Mouse (Mus musculus): ENCODE results near the gene Tmem81. TPM values are rescaled to one million over a fixed set of nuclear protein-coding genes. Genes with fewer than 3 reads are reported as not detected.

Gene Tmem81
- polyA plus RNA-seq, 1 experiment from 2014 or later = 0.56 TPM

DNA sequence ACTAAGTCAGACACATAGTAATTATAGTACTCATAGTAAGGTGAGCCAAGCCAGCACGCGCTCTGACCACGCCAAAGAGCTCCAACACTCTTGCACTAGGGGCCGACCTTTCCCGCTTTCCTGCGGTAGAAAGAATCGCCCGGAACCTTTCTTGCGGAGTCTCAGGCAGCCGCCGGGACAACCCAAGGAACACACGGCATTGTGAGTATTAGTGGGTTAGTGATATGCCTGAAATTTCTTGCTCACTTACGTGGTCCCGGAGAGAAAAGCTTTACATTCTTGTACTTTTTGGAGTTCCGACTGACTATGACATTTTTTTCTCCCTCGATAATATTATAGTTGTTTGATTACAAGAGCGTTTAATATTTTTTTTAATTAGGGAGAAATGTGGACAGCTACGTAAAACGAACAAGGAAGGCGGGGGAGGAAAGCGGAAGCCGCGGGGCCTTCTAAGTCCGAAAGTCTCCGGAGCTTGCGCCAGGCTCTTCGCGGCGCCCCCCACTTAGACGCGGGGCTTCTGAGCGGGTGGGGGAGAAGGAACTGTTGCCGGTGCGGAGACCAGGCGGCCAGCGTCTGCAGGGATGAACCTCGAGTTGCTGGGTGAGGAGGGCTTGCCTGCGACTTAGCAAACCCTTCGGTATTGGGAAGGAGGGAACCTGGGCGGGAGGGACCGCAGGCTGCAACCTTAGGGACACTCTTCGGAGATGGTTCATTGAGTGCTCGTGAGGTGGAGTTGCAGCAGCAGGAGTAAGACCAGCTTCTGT is 28.9 kb upstream of the Tmem81 start, which contains the start of gene Rbbp5:
TSS of gene Rbbp5 (plus strand) at position 438 of the 764 bp plus-strand sequence.
- Histone ChIP-seq H3K4me3 (ENCODE audit: low read length) (peak within 1 kb of the TSS; percentile 69), H3K4me2 (ENCODE audit: low read length) (peak within 1 kb of the TSS; percentile 85), H3K9ac (ENCODE audit: low read depth, low read length) (peak within 1 kb of the TSS; percentile 82), H3K4me1 (ENCODE audit: control insufficient read depth, insufficient read depth, low read depth, low read length) (peaks cover 24% of the 10 kb centered on the region), H3K9me3 (ENCODE audit: control insufficient read depth, low read length) (no peaks in the 10 kb centered on the region), H3K36me3 (ENCODE audit: control insufficient read depth, insufficient read depth, low read length) (no peaks in the 10 kb centered on the region), H3K27me3 (replicated peaks; ENCODE audit: control insufficient read depth, insufficient read depth, low read length) (no peaks in the 10 kb centered on the region), H3K27ac (ENCODE audit: low read depth, low read length) (peak within 1 kb of the TSS; percentile 78)
- under 1% methylated on average over 43 of the region's 43 CpGs for WGBS
- peak; percentile 95 for ATAC-seq

- 88% methylated on average over 1 of the region's 1 CpGs for WGBS
- no peak for ATAC-seq
- no peak overlapping the region for H3K4me3 ChIP-seq (ENCODE audit: low read length)
Measured at GRCm38 (mm10) chr1:132479438-132479837, 26.6 kb upstream of the Tmem81 start.

GRCm38 (mm10) chr1:132481619-132482018 is 24.4 kb upstream of the Tmem81 start:
- H3K36me3 ChIP-seq (ENCODE audit: control insufficient read depth, insufficient read depth, low read length) = 0 out of 2 replicates have a peak, but pooled peaks cover 2% of the 10 kb centered on the region
- 98% methylated on average over 2 of the region's 2 CpGs for WGBS
- no peak overlapping the region for H3K4me3 ChIP-seq (ENCODE audit: low read length)
- H3K4me1 ChIP-seq (ENCODE audit: control insufficient read depth, insufficient read depth, low read depth, low read length) = peaks cover 15% of the 10 kb centered on the region
- no peaks in the 10 kb centered on the region for H3K9me3 ChIP-seq (ENCODE audit: control insufficient read depth, low read length)
- no peak overlapping the region for H3K9ac ChIP-seq (ENCODE audit: low read depth, low read length)
- ATAC-seq = no peak
- no peak overlapping the region for H3K4me2 ChIP-seq (ENCODE audit: low read length)
- H3K27ac ChIP-seq (ENCODE audit: low read depth, low read length) = no peak overlapping the region
- no peaks in the 10 kb centered on the region for H3K27me3 ChIP-seq (replicated peaks; ENCODE audit: control insufficient read depth, insufficient read depth, low read length)

More at GRCm38 (mm10) chr1:132479438-132479837, 26.6 kb upstream of the Tmem81 start:
- H3K9me3 ChIP-seq (ENCODE audit: control insufficient read depth, low read length) = no peaks in the 10 kb centered on the region
- H3K4me2 ChIP-seq (ENCODE audit: low read length) = no peak overlapping the region
- H3K27me3 ChIP-seq (replicated peaks; ENCODE audit: control insufficient read depth, insufficient read depth, low read length) = no peaks in the 10 kb centered on the region
- H3K4me1 ChIP-seq (ENCODE audit: control insufficient read depth, insufficient read depth, low read depth, low read length) = peaks cover 24% of the 10 kb centered on the region
- H3K36me3 ChIP-seq (ENCODE audit: control insufficient read depth, insufficient read depth, low read length) = no peaks in the 10 kb centered on the region
- no peak overlapping the region for H3K9ac ChIP-seq (ENCODE audit: low read depth, low read length)
- no peak overlapping the region for H3K27ac ChIP-seq (ENCODE audit: low read depth, low read length)

DNA sequence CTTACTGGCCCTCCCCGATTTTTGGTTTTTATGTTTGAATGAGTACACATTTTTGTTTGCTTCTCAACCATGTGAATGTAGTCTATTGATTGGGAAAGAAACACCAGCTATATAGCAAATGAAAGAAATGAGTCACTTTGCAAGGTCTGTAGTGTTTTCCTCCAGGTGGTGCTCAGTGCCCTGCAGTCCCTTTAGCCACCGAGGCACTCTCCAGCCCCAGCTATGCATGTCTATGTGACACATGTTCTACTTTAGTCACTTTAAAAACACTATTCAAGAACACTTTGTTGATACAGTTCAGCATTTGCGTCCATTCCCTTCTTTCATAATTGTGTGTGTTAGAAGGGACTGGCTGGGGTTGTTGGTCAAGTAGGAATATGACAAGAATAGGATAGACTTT is 22.8 kb upstream of the Tmem81 start:
- Histone ChIP-seq H3K4me3 (ENCODE audit: low read length) (no peak overlapping the region), H3K9ac (ENCODE audit: low read depth, low read length) (no peak overlapping the region), H3K27me3 (replicated peaks; ENCODE audit: control insufficient read depth, insufficient read depth, low read length) (no peaks in the 10 kb centered on the region), H3K4me1 (ENCODE audit: control insufficient read depth, insufficient read depth, low read depth, low read length) (peaks cover 11% of the 10 kb centered on the region), H3K36me3 (ENCODE audit: control insufficient read depth, insufficient read depth, low read length) (0 out of 2 replicates have a peak, but pooled peaks cover 5% of the 10 kb centered on the region), H3K9me3 (ENCODE audit: control insufficient read depth, low read length) (no peaks in the 10 kb centered on the region), H3K4me2 (ENCODE audit: low read length) (no peak overlapping the region), H3K27ac (ENCODE audit: low read depth, low read length) (no peak overlapping the region)
- WGBS = 92% methylated on average over 3 of the region's 3 CpGs
- no peak for ATAC-seq

- no peak overlapping the region for H3K4me3 ChIP-seq (ENCODE audit: low read length)
- H3K9ac ChIP-seq (ENCODE audit: low read depth, low read length) = no peak overlapping the region
- no peaks in the 10 kb centered on the region for H3K27me3 ChIP-seq (replicated peaks; ENCODE audit: control insufficient read depth, insufficient read depth, low read length)
- peaks cover 6% of the 10 kb centered on the region for H3K4me1 ChIP-seq (ENCODE audit: control insufficient read depth, insufficient read depth, low read depth, low read length)
- peaks cover 6% of the 10 kb centered on the region; the same call in 1 of the 2 replicates for H3K36me3 ChIP-seq (ENCODE audit: control insufficient read depth, insufficient read depth, low read length)
- no peak for ATAC-seq
- no peak overlapping the region for H3K27ac ChIP-seq (ENCODE audit: low read depth, low read length)
- H3K4me2 ChIP-seq (ENCODE audit: low read length) = no peak overlapping the region
- 91% methylated on average over 6 of the region's 6 CpGs for WGBS
- H3K9me3 ChIP-seq (ENCODE audit: control insufficient read depth, low read length) = no peaks in the 10 kb centered on the region
Measured at GRCm38 (mm10) chr1:132483759-132484158, 22.3 kb upstream of the Tmem81 start.

DNA sequence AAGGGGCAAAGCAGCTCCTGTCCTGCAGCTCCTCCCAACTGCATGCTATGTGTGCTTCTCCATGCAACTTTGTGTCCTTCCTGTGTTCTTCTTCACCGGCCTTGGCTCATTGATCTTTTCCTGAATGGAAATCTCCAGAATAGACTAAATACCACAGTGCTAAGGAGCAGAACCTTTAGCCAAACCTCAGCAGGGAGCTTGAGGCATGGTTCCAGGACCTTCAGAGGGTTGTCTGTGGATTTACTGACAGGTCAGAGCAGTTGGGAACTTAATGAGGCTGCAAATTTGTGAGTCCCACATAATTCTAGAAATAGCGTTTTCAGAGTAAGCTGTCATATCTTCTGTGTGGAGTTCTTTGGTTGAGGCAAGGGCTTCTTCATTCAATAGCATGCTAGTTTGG is 5.5 kb upstream of the Tmem81 start:
- H3K9me3 ChIP-seq (ENCODE audit: control insufficient read depth, low read length) = no peaks in the 10 kb centered on the region
- WGBS = 85% methylated on average over 2 of the region's 2 CpGs
- ATAC-seq = no peak
- no peak overlapping the region for H3K27ac ChIP-seq (ENCODE audit: low read depth, low read length)
- no peak overlapping the region for H3K4me2 ChIP-seq (ENCODE audit: low read length)
- H3K27me3 ChIP-seq (replicated peaks; ENCODE audit: control insufficient read depth, insufficient read depth, low read length) = no peaks in the 10 kb centered on the region
- H3K36me3 ChIP-seq (ENCODE audit: control insufficient read depth, insufficient read depth, low read length) = peaks cover 19% of the 10 kb centered on the region
- H3K4me3 ChIP-seq (ENCODE audit: low read length) = no peak overlapping the region
- H3K4me1 ChIP-seq (ENCODE audit: control insufficient read depth, insufficient read depth, low read depth, low read length) = no peaks in the 10 kb centered on the region
- no peak overlapping the region for H3K9ac ChIP-seq (ENCODE audit: low read depth, low read length)

DNA sequence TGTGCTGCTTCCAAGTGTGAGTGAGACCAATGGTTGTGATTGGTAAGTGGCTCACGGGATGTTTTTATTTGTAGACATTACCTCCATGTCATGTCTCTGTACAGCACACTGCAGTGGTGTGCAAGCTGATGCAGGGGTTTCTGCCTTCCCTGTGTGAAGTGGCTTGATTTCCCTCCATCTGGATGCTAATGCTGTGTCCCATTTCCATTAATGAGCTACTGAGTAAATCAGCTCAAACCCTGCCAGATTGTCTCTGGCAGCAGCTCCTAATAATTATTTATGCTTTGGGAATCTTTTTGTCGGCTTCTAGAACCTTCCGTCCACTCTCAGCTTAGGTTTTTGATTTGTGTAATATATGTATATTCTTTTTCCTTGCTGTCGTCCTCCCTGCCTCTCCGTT is 875 bp upstream of the Tmem81 start:
- H3K27me3 ChIP-seq (replicated peaks; ENCODE audit: control insufficient read depth, insufficient read depth, low read length) = no peaks in the 10 kb centered on the region
- H3K9me3 ChIP-seq (ENCODE audit: control insufficient read depth, low read length) = no peaks in the 10 kb centered on the region
- peaks cover 18% of the 10 kb centered on the region for H3K36me3 ChIP-seq (ENCODE audit: control insufficient read depth, insufficient read depth, low read length)
- no peak overlapping the region for H3K9ac ChIP-seq (ENCODE audit: low read depth, low read length)
- 75% methylated on average over 5 of the region's 5 CpGs for WGBS
- H3K4me2 ChIP-seq (ENCODE audit: low read length) = no peak overlapping the region
- no peak overlapping the region for H3K4me3 ChIP-seq (ENCODE audit: low read length)
- no peaks in the 10 kb centered on the region for H3K4me1 ChIP-seq (ENCODE audit: control insufficient read depth, insufficient read depth, low read depth, low read length)
- ATAC-seq = no peak
- H3K27ac ChIP-seq (ENCODE audit: low read depth, low read length) = no peak overlapping the region

GRCm38 (mm10) chr1:132506656-132507055 is 626 bp downstream of the Tmem81 start:
- Histone ChIP-seq H3K27me3 (replicated peaks; ENCODE audit: control insufficient read depth, insufficient read depth, low read length) (no peaks in the 10 kb centered on the region), H3K9me3 (ENCODE audit: control insufficient read depth, low read length) (no peaks in the 10 kb centered on the region), H3K4me1 (ENCODE audit: control insufficient read depth, insufficient read depth, low read depth, low read length) (0 out of 2 replicates have a peak, but pooled peaks cover 2% of the 10 kb centered on the region), H3K4me3 (ENCODE audit: low read length) (no peak overlapping the region), H3K36me3 (ENCODE audit: control insufficient read depth, insufficient read depth, low read length) (peaks cover 11% of the 10 kb centered on the region), H3K9ac (ENCODE audit: low read depth, low read length) (no peak overlapping the region), H3K4me2 (ENCODE audit: low read length) (no peak overlapping the region), H3K27ac (ENCODE audit: low read depth, low read length) (no peak overlapping the region)
- WGBS = 93% methylated on average over 7 of the region's 7 CpGs
- ATAC-seq = no peak

DNA sequence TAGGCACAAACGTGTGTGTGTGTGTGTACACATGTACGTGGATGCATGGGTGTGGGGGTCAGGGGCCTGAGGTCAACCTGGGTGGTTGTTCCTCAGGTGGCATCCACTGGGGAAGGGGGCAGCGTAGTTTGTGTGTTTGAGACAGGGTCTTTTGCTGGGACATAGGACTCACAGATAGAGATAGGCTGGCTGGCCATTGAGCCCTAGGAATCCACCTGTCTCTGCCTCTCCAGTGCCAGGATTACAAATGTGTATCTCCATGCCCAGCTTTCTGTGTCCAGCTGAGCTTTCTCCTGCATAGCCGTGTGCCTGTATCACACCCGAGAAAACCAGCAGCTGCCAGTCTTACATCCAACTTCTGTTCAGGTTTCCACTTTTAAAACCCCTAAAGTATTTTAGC is 3.7 kb downstream of the Tmem81 start:
- Histone ChIP-seq H3K4me3 (ENCODE audit: low read length) (no peak overlapping the region), H3K27me3 (replicated peaks; ENCODE audit: control insufficient read depth, insufficient read depth, low read length) (no peaks in the 10 kb centered on the region), H3K9ac (ENCODE audit: low read depth, low read length) (no peak overlapping the region), H3K4me1 (ENCODE audit: control insufficient read depth, insufficient read depth, low read depth, low read length) (0 out of 2 replicates have a peak, but pooled peaks cover 2% of the 10 kb centered on the region), H3K9me3 (ENCODE audit: control insufficient read depth, low read length) (no peaks in the 10 kb centered on the region), H3K36me3 (ENCODE audit: control insufficient read depth, insufficient read depth, low read length) (peaks cover 4% of the 10 kb centered on the region), H3K27ac (ENCODE audit: low read depth, low read length) (no peak overlapping the region), H3K4me2 (ENCODE audit: low read length) (no peak overlapping the region)
- 77% methylated on average over 5 of the region's 5 CpGs for WGBS
- no peak for ATAC-seq

Data from hindbrain, embryonic 16.5 days (tissue).